Mouse (Mus musculus) G1E (cell line): Measurements from ENCODE around the gene Zbtb12. TPM values are rescaled to one million over a fixed set of nuclear protein-coding genes. Genes with fewer than 3 reads are reported as not detected.
A peak's percentile ranks its signal among the peaks of the same experiment; 100 is the strongest.

Experiments used
- ATAC-seq: 2 replicates; pipeline ENCODE4 v1.8.0; 2016; ENCODE audit warnings: mild to moderate bottlenecking; ENCODE audit not compliant: insufficient number of reproducible peaks, poor library complexity, low FRiP score, severe bottlenecking; ENCODE audit errors: extremely low read depth
- DNase-seq: peaks from one replicate; pipeline ENCODE4 v3.0.0; 2012; ENCODE audit warnings: low spot score
- H3K27me3 ChIP-seq: 2 replicates; pipeline ENCODE4 v1.6.1; 2012; ENCODE audit warnings: mild to moderate bottlenecking, low read length, inconsistent platforms; ENCODE audit not compliant: insufficient read depth
- H3K36me3 ChIP-seq: replicated peaks from 2 replicates; pipeline ENCODE3; 2012; ENCODE audit warnings: mild to moderate bottlenecking, inconsistent platforms
- H3K4me1 ChIP-seq: 2 replicates; pipeline ENCODE4 v1.6.1; 2012; ENCODE audit warnings: low read depth, low read length, inconsistent platforms, mixed read lengths; ENCODE audit not compliant: insufficient read depth
- H3K4me3 ChIP-seq: 2 replicates; pipeline ENCODE4 v1.5.1; 2012; ENCODE audit warnings: low read depth, mild to moderate bottlenecking, inconsistent platforms, low read length, moderate library complexity, mixed read lengths
- H3K9me3 ChIP-seq: replicated peaks from 2 replicates; pipeline ENCODE4 v1.6.1; 2012; ENCODE audit warnings: inconsistent platforms
- CTCF ChIP-seq: IDR thresholded peaks from 2 replicates; pipeline ENCODE4 v1.5.1; 2012; ENCODE audit warnings: low read depth, low read length, inconsistent platforms, mixed read lengths
- GATA1 ChIP-seq: IDR thresholded peaks from 2 replicates; pipeline ENCODE4 v1.6.1; 2012; ENCODE audit warnings: borderline replicate concordance, low read length, inconsistent platforms, mixed read lengths
- GATA2 ChIP-seq: IDR thresholded peaks from 2 replicates; pipeline ENCODE4 v1.6.1; 2012; ENCODE audit warnings: low read depth, low read length, inconsistent platforms, borderline replicate concordance
- POLR2AphosphoS5 ChIP-seq: IDR thresholded peaks from 2 replicates; pipeline ENCODE4 v1.6.1; 2012; ENCODE audit warnings: low read depth, low read length, inconsistent platforms; ENCODE audit not compliant: insufficient replicate concordance
- TAL1 ChIP-seq: conservative IDR thresholded peaks from 2 replicates; pipeline ENCODE4 v1.6.1; 2012; ENCODE audit warnings: low read depth, low read length, inconsistent platforms, mixed read lengths
- polyA plus RNA-seq: library from polyadenylated mRNA; stranded (reverse); fragments of >175 nt; gene quantifications from 2 replicates; pipeline ENCODE4 v1.2.3, GENCODE M21; 2012
- total RNA-seq, 2 experiments: library from RNA; stranded (forward) in 1 of 2; stranded (reverse) in 1 of 2; fragments of 200-1000 nt in 1 of 2; fragments of >200 nt in 1 of 2; fragmentation: Nextera tagmentation in 1 of 2; gene quantifications; 2 replicates each; pipeline ENCODE4 v1.2.3; 2014 to 2017

Zbtb12 gene
- total and polyA plus RNA-seq, 3 experiments = 4.4 to 20.4 (median 6.1) TPM

DNA sequence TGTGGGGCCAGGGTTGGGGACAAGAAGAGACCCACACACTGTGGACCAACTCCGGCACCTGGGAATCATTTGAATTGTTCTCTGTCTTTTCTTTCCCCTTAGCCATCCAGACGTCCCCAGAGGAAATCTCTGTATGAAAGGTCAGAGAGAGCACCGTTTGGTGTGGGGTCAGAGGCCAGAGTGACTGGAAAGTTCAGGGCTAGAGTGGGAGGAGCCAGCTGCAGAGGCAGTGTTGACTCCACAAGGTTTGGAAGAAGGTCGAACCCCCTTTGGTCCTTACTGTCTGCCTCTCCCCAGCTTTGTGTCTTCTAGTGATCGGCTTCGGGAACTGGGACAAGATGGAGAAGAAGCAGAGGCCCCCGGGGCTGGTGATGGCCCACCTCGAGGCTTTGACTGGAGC is 25.8 kb upstream of the Zbtb12 start:
- no peak for ATAC-seq
- Histone ChIP-seq H3K9me3 (no peaks in the 10 kb centered on the region), H3K4me1 (peaks cover 42% of the 10 kb centered on the region), H3K4me3 (no peak overlapping the region), H3K27me3 (no peaks in the 10 kb centered on the region), H3K36me3 (peaks cover 79% of the 10 kb centered on the region)
- no peak for DNase-seq
- TF ChIP-seq POLR2AphosphoS5 (no peak), GATA1 (no peak), CTCF (no peak), GATA2 (no peak), TAL1 (no peak)

DNA sequence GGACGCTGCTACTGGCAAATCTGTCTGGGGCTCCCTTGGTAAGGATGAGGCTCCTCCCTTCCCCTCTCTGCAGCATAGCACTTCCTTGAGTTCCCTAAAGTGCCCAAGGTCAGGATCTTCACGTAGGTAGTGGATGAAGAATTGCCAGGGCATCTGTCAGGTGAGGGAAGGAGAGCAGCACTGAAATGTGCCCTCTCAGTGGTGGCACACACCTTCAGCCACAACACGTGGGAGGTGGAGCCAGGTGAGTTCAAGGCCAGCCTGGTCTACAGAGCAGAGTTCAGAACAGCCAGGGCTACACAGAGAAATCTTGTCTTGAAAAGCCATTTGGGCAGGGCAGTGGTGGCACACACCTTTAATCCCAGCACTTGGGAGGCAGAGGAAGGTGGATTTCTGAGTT is 24.5 kb upstream of the Zbtb12 start:
- Histone ChIP-seq H3K36me3 (peaks cover 73% of the 10 kb centered on the region), H3K9me3 (no peaks in the 10 kb centered on the region), H3K4me3 (no peak overlapping the region), H3K4me1 (peaks cover 41% of the 10 kb centered on the region), H3K27me3 (no peaks in the 10 kb centered on the region)
- ATAC-seq = no peak
- TF ChIP-seq CTCF (no peak), TAL1 (no peak)
- no peak for DNase-seq

DNA sequence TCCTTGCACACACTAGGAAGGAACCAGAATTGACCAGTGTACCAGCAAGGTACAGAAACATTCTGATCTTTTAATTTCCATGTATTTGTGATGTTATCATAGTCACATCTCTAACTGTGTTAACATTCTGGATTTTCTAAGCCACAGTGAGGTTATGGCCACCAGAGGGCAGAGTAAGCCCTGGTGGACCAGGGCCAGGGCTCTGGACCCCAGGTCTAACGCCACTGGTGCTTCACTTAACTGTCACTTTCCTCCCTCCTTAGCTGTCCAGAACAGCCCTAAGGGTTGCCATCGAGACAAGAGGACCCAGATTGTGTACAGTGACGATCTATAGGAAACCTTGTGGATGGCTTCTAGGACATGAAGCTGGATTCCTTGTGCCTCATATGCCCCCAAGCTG is 23.5 kb upstream of the Zbtb12 start:
- Histone ChIP-seq H3K36me3 (peaks cover 73% of the 10 kb centered on the region), H3K4me3 (no peak overlapping the region), H3K9me3 (no peaks in the 10 kb centered on the region), H3K27me3 (peaks cover 7% of the 10 kb centered on the region), H3K4me1 (peaks cover 39% of the 10 kb centered on the region)
- TF ChIP-seq CTCF (peak; percentile 60; the same call in 1 of the 2 replicates), GATA1 (no peak), TAL1 (no peak), GATA2 (no peak), POLR2AphosphoS5 (no peak)
- no peak for DNase-seq
- ATAC-seq = no peak

DNA sequence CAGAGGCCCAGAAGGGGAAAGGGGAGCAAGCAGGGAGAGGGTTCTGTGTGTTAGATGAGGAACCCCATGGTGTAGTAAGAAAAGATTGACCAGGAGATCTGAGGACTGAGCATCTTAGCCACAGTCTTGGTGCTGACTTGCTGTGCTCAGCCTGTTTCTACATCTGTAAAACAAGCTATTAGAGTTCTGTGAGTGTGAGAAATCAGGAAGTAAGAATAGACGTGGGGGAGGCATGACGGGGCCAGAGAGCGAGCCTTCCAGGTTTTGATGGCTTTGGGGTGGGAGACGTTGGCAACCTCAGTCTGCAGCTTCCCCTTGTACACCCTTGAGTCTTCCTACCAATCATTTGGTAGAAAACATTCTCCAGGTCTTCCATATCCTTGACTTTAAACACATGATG is 20.6 kb upstream of the Zbtb12 start:
- peaks cover 47% of the 10 kb centered on the region for H3K36me3 ChIP-seq
- peaks cover 31% of the 10 kb centered on the region for H3K27me3 ChIP-seq
- H3K4me3 ChIP-seq = no peak overlapping the region
- DNase-seq = no peak
- H3K9me3 ChIP-seq = no peaks in the 10 kb centered on the region
- TF ChIP-seq POLR2AphosphoS5 = no peak
- no peak for TF ChIP-seq TAL1
- TF ChIP-seq GATA1 = no peak
- TF ChIP-seq GATA2 = no peak
- no peak for TF ChIP-seq CTCF
- H3K4me1 ChIP-seq = peaks cover 20% of the 10 kb centered on the region
- ATAC-seq = no peak

DNA sequence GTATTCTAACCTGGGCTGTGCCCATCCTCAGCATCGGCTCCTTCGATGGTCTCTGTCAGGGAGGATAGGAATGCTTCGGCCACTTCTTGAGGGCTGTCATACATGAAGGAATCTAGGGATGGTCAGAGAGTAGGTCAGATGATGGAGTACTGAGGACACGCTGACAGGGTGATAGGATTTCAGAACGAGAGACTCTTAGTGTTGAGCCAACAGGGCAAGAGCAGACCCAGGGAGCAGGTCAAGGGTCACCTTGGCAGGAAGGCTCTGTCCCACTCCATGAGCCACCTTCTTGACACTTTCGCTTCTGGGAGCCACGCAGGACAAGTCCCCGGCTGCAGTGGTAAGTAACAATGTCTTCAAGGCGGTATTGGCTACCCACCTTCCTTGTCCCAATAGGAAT is 18.8 kb upstream of the Zbtb12 start:
- H3K4me1 ChIP-seq = peaks cover 20% of the 10 kb centered on the region
- ATAC-seq = no peak
- no peak for DNase-seq
- no peak overlapping the region for H3K4me3 ChIP-seq
- TF ChIP-seq GATA2 (no peak), CTCF (no peak), GATA1 (no peak), POLR2AphosphoS5 (no peak), TAL1 (no peak)
- peaks cover 45% of the 10 kb centered on the region for H3K27me3 ChIP-seq
- H3K9me3 ChIP-seq = no peaks in the 10 kb centered on the region
- H3K36me3 ChIP-seq = peaks cover 28% of the 10 kb centered on the region

DNA sequence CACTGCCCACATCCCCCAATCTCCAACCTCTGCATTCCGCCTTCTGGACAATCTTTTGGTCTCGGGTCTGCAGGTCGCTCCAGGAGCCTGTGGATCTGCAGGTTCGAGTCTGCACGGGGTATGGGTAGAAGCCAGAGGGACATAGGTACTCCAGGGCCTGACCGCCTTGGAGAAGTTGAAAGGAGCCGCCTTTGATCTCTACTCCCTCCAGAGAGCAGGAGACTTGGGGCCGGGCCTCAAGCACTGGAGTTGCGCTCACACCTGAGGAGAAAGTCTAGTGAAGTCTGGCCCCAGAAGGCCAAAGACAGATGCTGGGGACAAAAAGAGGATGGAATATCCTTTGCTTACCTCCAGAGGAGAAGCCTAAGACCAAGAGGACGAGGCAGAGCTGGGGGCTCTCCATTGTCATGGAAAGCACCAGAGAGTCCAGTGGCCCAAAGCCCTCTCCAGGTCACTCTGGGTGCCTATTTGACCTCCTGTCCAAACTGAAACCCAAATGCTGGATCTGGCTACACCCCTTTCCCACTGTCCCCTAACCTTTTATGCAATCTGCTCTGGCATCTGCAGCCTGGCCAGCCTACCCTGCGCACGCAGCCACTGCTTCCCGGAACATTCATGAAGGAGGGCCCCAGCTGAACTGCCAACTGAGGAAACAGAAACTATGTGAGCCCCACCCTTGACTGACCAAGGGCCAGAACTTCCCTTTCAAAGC is 17.4 kb upstream of the Zbtb12 start:
- Histone ChIP-seq H3K27me3 (peaks cover 52% of the 10 kb centered on the region), H3K4me3 (no peak overlapping the region), H3K9me3 (no peaks in the 10 kb centered on the region), H3K36me3 (peaks cover 15% of the 10 kb centered on the region), H3K4me1 (peaks cover 20% of the 10 kb centered on the region)
- no peak for DNase-seq
- TF ChIP-seq GATA2 (no peak), CTCF (no peak), POLR2AphosphoS5 (no peak), TAL1 (no peak), GATA1 (no peak)
- ATAC-seq = no peak
